Mouse (Mus musculus): ENCODE measurements around the gene Mrap. TPM values are rescaled to one million over a fixed set of nuclear protein-coding genes. Genes with fewer than 3 reads are reported as not detected.

Gene Mrap
- polyA plus RNA-seq, 1 experiment from 2014 or later: 2.7 TPM

DNA sequence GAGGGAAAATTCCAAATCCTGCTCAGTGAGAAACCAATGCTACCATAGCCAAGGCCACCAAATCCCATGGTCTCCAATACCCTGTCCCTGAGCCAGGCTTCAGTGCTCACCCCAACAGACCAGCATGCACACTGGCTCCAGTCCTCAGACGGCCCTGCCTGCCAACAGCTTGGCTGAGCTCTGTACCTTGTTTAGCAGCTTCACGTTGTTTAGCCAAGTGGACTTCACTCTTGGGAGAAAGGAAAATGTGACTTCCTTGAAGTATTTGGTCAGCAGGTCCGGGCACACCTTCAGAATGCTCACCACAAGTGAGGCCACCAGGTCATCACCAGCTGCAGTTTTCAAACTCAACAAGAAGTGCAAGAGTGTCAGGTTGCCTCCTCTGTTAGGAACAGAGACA lies 54.5 kb downstream of the Mrap start:
- Histone ChIP-seq H3K4me3 (replicated peaks) (no peak overlapping the region), H3K4me1 (no peaks in the 10 kb centered on the region), H3K4me2 (no peak overlapping the region), H3K9ac (no peak overlapping the region), H3K36me3 (peaks cover 42% of the 10 kb centered on the region), H3K27ac (no peak overlapping the region), H3K9me3 (no peaks in the 10 kb centered on the region), H3K27me3 (replicated peaks) (no peaks in the 10 kb centered on the region)
- ATAC-seq (ENCODE audit: insufficient read depth, low FRiP score, low read depth): no peak
- 82% methylated on average over 3 of the region's 3 CpGs for WGBS

DNA sequence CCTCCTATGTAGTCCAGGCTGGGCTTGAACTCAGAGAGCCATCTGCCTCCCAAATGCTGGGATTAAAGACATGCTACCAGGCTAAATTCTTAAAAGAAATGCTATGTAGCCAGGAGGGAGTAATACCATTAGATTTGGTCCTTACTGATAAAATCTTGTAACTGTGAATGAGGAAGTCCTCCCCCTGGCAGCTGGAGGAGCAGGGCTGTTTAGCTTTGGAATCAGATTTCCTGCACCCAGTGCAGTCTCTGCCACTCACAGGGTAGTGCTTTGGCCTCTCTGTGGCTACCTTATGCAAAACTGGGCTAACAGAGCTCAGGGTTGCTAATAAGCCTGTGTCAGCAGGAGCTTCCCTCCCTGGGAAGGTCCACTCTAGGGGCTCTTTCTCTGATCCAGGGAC lies 56.7 kb downstream of the Mrap start:
- Histone ChIP-seq H3K9ac (no peak overlapping the region), H3K4me1 (no peaks in the 10 kb centered on the region), H3K4me3 (replicated peaks) (no peak overlapping the region), H3K9me3 (no peaks in the 10 kb centered on the region), H3K36me3 (peaks cover 38% of the 10 kb centered on the region), H3K4me2 (no peak overlapping the region), H3K27me3 (replicated peaks) (no peaks in the 10 kb centered on the region), H3K27ac (no peak overlapping the region)
- ATAC-seq (ENCODE audit: insufficient read depth, low FRiP score, low read depth): no peak

- Histone ChIP-seq H3K36me3 (peaks cover 32% of the 10 kb centered on the region), H3K27me3 (replicated peaks) (no peaks in the 10 kb centered on the region)
Observed at GRCm38 (mm10) chr16:90798446-90798845, 60.4 kb downstream of the Mrap start.

GRCm38 (mm10) chr16:90798848-90799247 lies 60.8 kb downstream of the Mrap start:
- Histone ChIP-seq H3K27me3 (replicated peaks) (no peaks in the 10 kb centered on the region), H3K27ac (no peak overlapping the region), H3K36me3 (peaks cover 32% of the 10 kb centered on the region), H3K9ac (no peak overlapping the region), H3K9me3 (no peaks in the 10 kb centered on the region), H3K4me3 (replicated peaks) (no peak overlapping the region), H3K4me2 (no peak overlapping the region), H3K4me1 (no peaks in the 10 kb centered on the region)
- WGBS: 82% methylated on average over 5 of the region's 5 CpGs
- no peak for ATAC-seq (ENCODE audit: insufficient read depth, low FRiP score, low read depth)

More at GRCm38 (mm10) chr16:90798446-90798845, 60.4 kb downstream of the Mrap start:
- Histone ChIP-seq H3K9ac (no peak overlapping the region), H3K4me3 (replicated peaks) (no peak overlapping the region), H3K4me2 (no peak overlapping the region), H3K4me1 (no peaks in the 10 kb centered on the region), H3K9me3 (no peaks in the 10 kb centered on the region), H3K27ac (no peak overlapping the region)
- WGBS: 81% methylated on average over 8 of the region's 8 CpGs
- no peak for ATAC-seq (ENCODE audit: insufficient read depth, low FRiP score, low read depth)

Other genes with a start within 250 kb of the Mrap start
- 56.6 and 57.5 TPM in 2 replicates for gene Mis18a, start 10.8 kb upstream of the Mrap start, polyA plus RNA-seq (2015; fragmentation: Nextera tagmentation; extraction: Ambion mirVana)
- gene Urb1, start 72.2 kb downstream of the Mrap start, polyA plus RNA-seq (2015; fragmentation: Nextera tagmentation; extraction: Ambion mirVana): 6.4 and 9.0 TPM in 2 replicates
- gene Eva1c, start 88.5 kb downstream of the Mrap start, polyA plus RNA-seq (2015; fragmentation: Nextera tagmentation; extraction: Ambion mirVana): 1.7 and 1.9 TPM in 2 replicates
- gene Cfap298, start 196.9 kb downstream of the Mrap start, polyA plus RNA-seq (2015; fragmentation: Nextera tagmentation; extraction: Ambion mirVana): 40.1 and 42.7 TPM in 2 replicates